ENCODE assay signal across 23 mouse cellular contexts in the genomic region with DNA sequence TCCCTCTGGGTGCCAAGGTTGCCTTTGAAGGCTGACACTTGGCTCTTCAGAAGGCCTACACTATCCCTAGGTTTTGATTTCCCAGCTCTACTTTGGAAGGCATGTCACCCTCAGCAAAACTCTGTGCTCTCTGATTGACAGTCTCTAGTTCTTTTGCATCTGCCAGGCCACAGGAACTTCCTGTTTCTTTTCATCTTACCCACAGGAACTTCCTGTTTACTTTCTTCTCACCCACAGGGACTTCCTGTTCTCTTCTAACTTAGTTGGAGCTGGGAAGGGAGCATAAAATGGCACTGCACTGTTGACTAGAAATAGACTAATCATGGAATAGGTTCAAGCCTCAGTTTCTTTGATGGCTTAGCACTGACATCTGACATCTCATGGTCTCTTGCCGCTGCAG.
DNase-seq lines count a peak whose midpoint lies in the region; ATAC-seq lines count a peak whose summit lies in the region.
"Had no signal": no experiment of that assay in that cellular context is flagged by ENCODE, and none has a peak within 500 bp of the region (broad histone marks: within the 10 kb centered on the region; RNA-seq: fewer than 3 reads in every experiment).

No protein-coding gene starts in this region.

- H3K27ac ChIP-seq in heart, embryonic 11.5 days (ENCODE audit: low read depth, low read length) = no peak overlapping the region
- H3K27ac ChIP-seq: forebrain, embryonic 15.5 days; hindbrain, embryonic 15.5 days; liver, embryonic 14.5 days; lung, embryonic 15.5 days; midbrain, embryonic 12.5 days; stomach, embryonic 15.5 days had no signal

- no peaks in the 10 kb centered on the region for H3K9me3 ChIP-seq in heart, embryonic 11.5 days (replicated peaks; ENCODE audit: control insufficient read depth, low read length)
- H3K9me3 ChIP-seq: forebrain, embryonic 15.5 days; heart, embryonic 12.5 days; hindbrain, embryonic 15.5 days; lung, embryonic 15.5 days; midbrain, embryonic 12.5 days; stomach, embryonic 15.5 days had no signal

- H3K4me1 ChIP-seq in heart, embryonic 11.5 days (ENCODE audit: control insufficient read depth, insufficient read depth, low read length) = no peaks in the 10 kb centered on the region
- H3K4me1 ChIP-seq: forebrain, embryonic 15.5 days; heart, embryonic 12.5 days; hindbrain, embryonic 15.5 days; lung, embryonic 15.5 days; midbrain, embryonic 12.5 days; stomach, embryonic 15.5 days had no signal

- no peak overlapping the region for H3K9ac ChIP-seq in heart, embryonic 11.5 days (ENCODE audit: low read depth, low read length)
- H3K9ac ChIP-seq: forebrain, embryonic 15.5 days; heart, embryonic 12.5 days; hindbrain, embryonic 15.5 days; liver, embryonic 14.5 days; lung, embryonic 15.5 days; midbrain, embryonic 12.5 days; stomach, embryonic 15.5 days had no signal

- WGBS in heart, embryonic 11.5 days (ENCODE audit: insufficient replicate concordance) = 81% methylated on average over 1 of the region's 1 CpGs

- peak; percentile 80 for ATAC-seq in activated CD4-positive, CD25-positive, alpha-beta regulatory T cell, adult 4 months
- ATAC-seq in megakaryocyte progenitor cell, adult 5-6 weeks (replicated peaks; ENCODE audit: poor library complexity) = peak; percentile 76
- no peak for ATAC-seq in heart, embryonic 11.5 days (replicated peaks; ENCODE audit: insufficient number of reproducible peaks, low FRiP score, low TSS enrichment)
- ATAC-seq: forebrain, embryonic 15.5 days; intestine, postnatal 0 days had no signal

- no peak overlapping the region for H3K4me3 ChIP-seq in heart, embryonic 11.5 days (ENCODE audit: low read depth, low read length)
- H3K4me3 ChIP-seq: forebrain, embryonic 15.5 days; heart, embryonic 12.5 days; hindbrain, embryonic 15.5 days; lung, embryonic 15.5 days; midbrain, embryonic 12.5 days; stomach, embryonic 15.5 days had no signal

- no peaks in the 10 kb centered on the region for H3K27me3 ChIP-seq in heart, embryonic 11.5 days (ENCODE audit: control insufficient read depth, insufficient read depth, low read length)
- H3K27me3 ChIP-seq: forebrain, embryonic 15.5 days; heart, embryonic 12.5 days; hindbrain, embryonic 15.5 days; lung, embryonic 15.5 days; midbrain, embryonic 12.5 days; stomach, embryonic 15.5 days had no signal

- H3K4me2 ChIP-seq in heart, embryonic 11.5 days = no peak overlapping the region
- H3K4me2 ChIP-seq: forebrain, embryonic 15.5 days; heart, embryonic 12.5 days; hindbrain, embryonic 15.5 days; lung, embryonic 15.5 days; midbrain, embryonic 12.5 days; stomach, embryonic 15.5 days had no signal

- H3K36me3 ChIP-seq in heart, embryonic 11.5 days (ENCODE audit: control insufficient read depth, insufficient read depth, low read length) = no peaks in the 10 kb centered on the region
- H3K36me3 ChIP-seq: forebrain, embryonic 15.5 days; heart, embryonic 12.5 days; hindbrain, embryonic 15.5 days; lung, embryonic 15.5 days; midbrain, embryonic 12.5 days; stomach, embryonic 15.5 days had no signal

- DNase-seq in 3T3-L1 (ENCODE audit: low read depth, low spot score) = peak; percentile 12
- peak; percentile 62 for DNase-seq in CD4-positive helper T cell, adult 2 months (ENCODE audit: low read depth, low spot score)
- DNase-seq in layer of hippocampus, postnatal 10 days (ENCODE audit: low spot score in 2 of 2) = no peak
- DNase-seq in heart, adult 8-10 months (ENCODE audit: low spot score) = no peak
- DNase-seq: adrenal gland, postnatal 10 days; cerebellum, adult 9-11 months; gastrocnemius, postnatal 36 days; heart, postnatal 36 days; layer of hippocampus, postnatal 36 days; lung, postnatal 4 days; right cerebral cortex, postnatal 25 days; thymus, postnatal 4 days had no signal

Comparison
In these comparisons a context has a peak if more than half of its experiments do, and no peak if none do; other contexts are left out.
1. DNase-seq: peak in 3T3-L1 (single experiment) and CD4-positive helper T cell, adult 2 months (single experiment); none in layer of hippocampus, postnatal 10 days (0 of 2) and heart, adult 8-10 months (single experiment).